Mouse (Mus musculus): ENCODE results near the gene Mospd3.

The Mospd3 gene

GRCm38 (mm10) chr5:137582702-137583101 is 18.2 kb downstream of the Mospd3 start:
- DNase-seq (ENCODE audit: low read depth in 1 of 2, low spot score in 2 of 2) = no peak

GRCm38 (mm10) chr5:137580246-137580645 is 20.6 kb downstream of the Mospd3 start:
- DNase-seq (ENCODE audit: low read depth in 1 of 2, low spot score in 2 of 2) = no peak

- no peak for DNase-seq (ENCODE audit: low read depth in 1 of 2, low spot score in 2 of 2)
Observed at GRCm38 (mm10) chr5:137574470-137574901, 26.4 kb downstream of the Mospd3 start.

GRCm38 (mm10) chr5:137570691-137571586 is 29.9 kb downstream of the Mospd3 start:
- DNase-seq (ENCODE audit: low read depth in 1 of 2, low spot score in 2 of 2) = no peak

GRCm38 (mm10) chr5:137570181-137570580 is 30.7 kb downstream of the Mospd3 start:
- no peak for DNase-seq (ENCODE audit: low read depth in 1 of 2, low spot score in 2 of 2)

- peak in 1 of 2 experiments; percentile 21 for DNase-seq (ENCODE audit: low read depth in 1 of 2, low spot score in 2 of 2)
Observed at GRCm38 (mm10) chr5:137569665-137570064, 31.2 kb downstream of the Mospd3 start, which contains the start of gene Tfr2. Gene Tfr2, plus strand, starts transcription at chr5:137569840.

GRCm38 (mm10) chr5:137569031-137569430 is 31.8 kb downstream of the Mospd3 start:
- no peak for DNase-seq (ENCODE audit: low read depth in 1 of 2, low spot score in 2 of 2)

- DNase-seq (ENCODE audit: low read depth in 1 of 2, low spot score in 2 of 2) = no peak
Observed at GRCm38 (mm10) chr5:137568223-137568798, 32.5 kb downstream of the Mospd3 start.

- DNase-seq (ENCODE audit: low read depth in 1 of 2, low spot score in 2 of 2) = no peak
Observed at GRCm38 (mm10) chr5:137566416-137566815, 34.4 kb downstream of the Mospd3 start.

GRCm38 (mm10) chr5:137565744-137566143 is 35.1 kb downstream of the Mospd3 start:
- DNase-seq (ENCODE audit: low read depth in 1 of 2, low spot score in 2 of 2) = no peak

GRCm38 (mm10) chr5:137562965-137563364 is 37.9 kb downstream of the Mospd3 start:
- DNase-seq (ENCODE audit: low read depth in 1 of 2, low spot score in 2 of 2) = no peak

GRCm38 (mm10) chr5:137561556-137561955 is 39.3 kb downstream of the Mospd3 start:
- DNase-seq (ENCODE audit: low read depth in 1 of 2, low spot score in 2 of 2) = no peak

- DNase-seq (ENCODE audit: low read depth in 1 of 2, low spot score in 2 of 2) = no peak
Observed at GRCm38 (mm10) chr5:137553898-137554297, 47.0 kb downstream of the Mospd3 start.

GRCm38 (mm10) chr5:137553411-137553837 is 47.4 kb downstream of the Mospd3 start, which contains the start of gene Actl6b:
Gene Actl6b, plus strand, starts transcription at chr5:137553517.
- no peak for DNase-seq (ENCODE audit: low read depth in 1 of 2, low spot score in 2 of 2)

GRCm38 (mm10) chr5:137553000-137553399 is 47.9 kb downstream of the Mospd3 start:
- DNase-seq (ENCODE audit: low read depth in 1 of 2, low spot score in 2 of 2) = no peak

- DNase-seq (ENCODE audit: low read depth in 1 of 2, low spot score in 2 of 2) = no peak
Observed at GRCm38 (mm10) chr5:137551119-137551518, 49.7 kb downstream of the Mospd3 start.

GRCm38 (mm10) chr5:137549840-137550239 is 51.0 kb downstream of the Mospd3 start:
- no peak for DNase-seq (ENCODE audit: low read depth in 1 of 2, low spot score in 2 of 2)
